Mouse (Mus musculus) thymus, postnatal 0 days (tissue): Measurements from ENCODE around the gene Slc25a31. TPM values are rescaled to one million over a fixed set of nuclear protein-coding genes. Genes with fewer than 3 reads are reported as not detected.

Experiments used
- DNase-seq: peaks from one replicate; pipeline ENCODE4 v3.0.0-alpha.2; 2015; ENCODE audit warnings: low spot score
- polyA plus RNA-seq: library from polyadenylated mRNA; unstranded; fragments of >200 nt; fragmentation: Nextera tagmentation; extraction: Ambion mirVana; gene quantifications from 2 replicates; pipeline ENCODE4 v1.2.1, GENCODE M21; 2015

The Slc25a31 gene
- 0.10 and 0.15 TPM in 2 replicates for polyA plus RNA-seq

GRCm38 (mm10) chr3:40708655-40709054 is at the start of gene Slc25a31:
Gene Slc25a31, plus strand, starts transcription at chr3:40708855.
- no peak for DNase-seq

- no peak for DNase-seq
These were observed 48.4 kb upstream of the Slc25a31 start for GRCm38 (mm10) chr3:40660231-40660630.

GRCm38 (mm10) chr3:40666109-40666508 is 42.5 kb upstream of the Slc25a31 start:
- no peak for DNase-seq

GRCm38 (mm10) chr3:40666861-40667719 is 41.6 kb upstream of the Slc25a31 start:
- DNase-seq, result no peak

- no peak for DNase-seq
These were observed 39.8 kb upstream of the Slc25a31 start for GRCm38 (mm10) chr3:40668889-40669288.

GRCm38 (mm10) chr3:40669395-40669794 is 39.3 kb upstream of the Slc25a31 start:
- no peak for DNase-seq

GRCm38 (mm10) chr3:40673515-40673914 is 35.1 kb upstream of the Slc25a31 start:
- DNase-seq, result no peak

- no peak for DNase-seq
These were observed 33.7 kb upstream of the Slc25a31 start for GRCm38 (mm10) chr3:40674873-40675405.

- no peak for DNase-seq
These were observed 29.8 kb upstream of the Slc25a31 start for GRCm38 (mm10) chr3:40678856-40679255.

- no peak for DNase-seq
These were observed 26.3 kb upstream of the Slc25a31 start for GRCm38 (mm10) chr3:40682404-40682803.

- no peak for DNase-seq
These were observed 25.5 kb upstream of the Slc25a31 start for GRCm38 (mm10) chr3:40683171-40683570.

GRCm38 (mm10) chr3:40685855-40686515 is 22.7 kb upstream of the Slc25a31 start:
- no peak for DNase-seq

GRCm38 (mm10) chr3:40686836-40687235 is 21.8 kb upstream of the Slc25a31 start:
- DNase-seq, result no peak

- no peak for DNase-seq
These were observed 21.1 kb upstream of the Slc25a31 start for GRCm38 (mm10) chr3:40687588-40687987.

GRCm38 (mm10) chr3:40691566-40691965 is 17.1 kb upstream of the Slc25a31 start:
- no peak for DNase-seq

GRCm38 (mm10) chr3:40693435-40693834 is 15.2 kb upstream of the Slc25a31 start:
- no peak for DNase-seq

- DNase-seq, result no peak
These were observed 14.7 kb upstream of the Slc25a31 start for GRCm38 (mm10) chr3:40693960-40694359.

GRCm38 (mm10) chr3:40694438-40694837 is 14.2 kb upstream of the Slc25a31 start:
- DNase-seq, result no peak

- no peak for DNase-seq
These were observed 13.5 kb upstream of the Slc25a31 start for GRCm38 (mm10) chr3:40695162-40695561.

- no peak for DNase-seq
These were observed 9.8 kb upstream of the Slc25a31 start for GRCm38 (mm10) chr3:40698834-40699233.

- no peak for DNase-seq
These were observed 3.7 kb upstream of the Slc25a31 start for GRCm38 (mm10) chr3:40704816-40705430.

- no peak for DNase-seq
These were observed 7.4 kb downstream of the Slc25a31 start for GRCm38 (mm10) chr3:40716056-40716455.
